Mouse (Mus musculus): ENCODE results near the gene Hoxd4. TPM values are rescaled to one million over a fixed set of nuclear protein-coding genes. Genes with fewer than 3 reads are reported as not detected.

The Hoxd4 gene
- not detected in 2 replicates for polyA plus RNA-seq (2014; fragmentation: Nextera tagmentation; extraction: Ambion mirVana)

DNA sequence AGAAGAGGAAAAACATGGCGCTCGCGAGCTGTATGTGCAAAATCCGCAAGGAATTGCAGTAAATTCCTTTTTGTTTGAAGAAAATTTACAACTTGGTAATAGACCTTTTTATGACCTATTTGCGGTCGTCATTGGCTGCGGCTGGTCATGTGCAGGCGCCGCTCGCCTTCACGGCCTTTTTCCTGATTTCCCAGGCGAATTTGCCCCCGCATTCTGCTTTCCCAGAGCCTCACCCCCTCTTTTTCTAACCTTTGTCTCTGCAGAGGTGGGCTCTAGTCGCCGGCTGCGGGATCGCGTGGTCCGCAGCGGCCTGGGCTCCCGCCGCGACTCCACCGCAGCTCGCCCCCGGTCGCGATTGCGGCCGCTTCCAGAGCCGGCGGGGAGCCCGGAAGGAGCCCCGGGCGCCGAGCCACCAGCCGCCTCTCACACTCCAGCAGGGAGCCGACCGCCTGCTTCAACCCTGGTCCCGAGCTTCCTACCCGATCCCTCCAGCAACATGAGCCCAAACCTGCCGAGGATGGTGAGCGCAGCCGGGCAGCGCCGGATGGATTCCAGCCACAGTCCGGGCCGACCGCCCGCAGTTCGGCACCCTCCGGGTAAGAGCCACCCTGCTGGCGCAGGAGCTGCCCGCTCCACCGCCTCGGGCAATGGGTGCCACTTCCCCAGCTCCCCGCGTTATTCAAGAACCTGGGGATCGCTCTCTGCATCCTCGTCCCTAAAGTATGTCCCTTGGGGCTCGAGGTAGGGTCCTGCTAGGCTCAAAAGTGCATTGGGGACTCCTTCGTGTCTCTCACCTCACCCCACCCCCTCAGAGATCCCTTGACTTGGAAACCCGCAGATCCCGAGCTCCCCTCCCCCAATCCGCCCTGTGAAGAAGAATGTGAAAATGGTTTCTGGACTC is at the start of gene Hoxd4, which contains the start of gene Hoxd3:
TSS of gene Hoxd4 (plus strand) at position 209 of the 901 bp plus-strand sequence.
TSS of gene Hoxd3 (plus strand) at position 207 of the 901 bp plus-strand sequence.
- 0 out of 2 replicates have a peak, but pooled peaks have one; percentile 19 for ATAC-seq (ENCODE audit: low FRiP score)
- no peak within 1 kb of the TSS for H3K27ac ChIP-seq (ENCODE audit: low read depth, low read length)
- WGBS = under 1% methylated on average over 65 of the region's 65 CpGs
- no peaks in the 10 kb centered on the region for H3K4me1 ChIP-seq (ENCODE audit: control insufficient read depth, insufficient read depth, low read length)
- H3K4me3 ChIP-seq (ENCODE audit: low read depth, low read length) = peak within 1 kb of the TSS; percentile 11
- no peaks in the 10 kb centered on the region for H3K9me3 ChIP-seq (ENCODE audit: control insufficient read depth, low read length)
- DNase-seq (ENCODE audit: low spot score, missing footprints) = peak; percentile 95
- peaks cover 97% of the 10 kb centered on the region for H3K27me3 ChIP-seq (ENCODE audit: control insufficient read depth, insufficient read depth, low read length)
- no peaks in the 10 kb centered on the region for H3K36me3 ChIP-seq (ENCODE audit: control insufficient read depth, insufficient read depth, low read length)
- peak within 1 kb of the TSS; percentile 12; the same call in 1 of the 2 replicates for H3K4me2 ChIP-seq
- no peak within 1 kb of the TSS for H3K9ac ChIP-seq (ENCODE audit: low read length)

DNA sequence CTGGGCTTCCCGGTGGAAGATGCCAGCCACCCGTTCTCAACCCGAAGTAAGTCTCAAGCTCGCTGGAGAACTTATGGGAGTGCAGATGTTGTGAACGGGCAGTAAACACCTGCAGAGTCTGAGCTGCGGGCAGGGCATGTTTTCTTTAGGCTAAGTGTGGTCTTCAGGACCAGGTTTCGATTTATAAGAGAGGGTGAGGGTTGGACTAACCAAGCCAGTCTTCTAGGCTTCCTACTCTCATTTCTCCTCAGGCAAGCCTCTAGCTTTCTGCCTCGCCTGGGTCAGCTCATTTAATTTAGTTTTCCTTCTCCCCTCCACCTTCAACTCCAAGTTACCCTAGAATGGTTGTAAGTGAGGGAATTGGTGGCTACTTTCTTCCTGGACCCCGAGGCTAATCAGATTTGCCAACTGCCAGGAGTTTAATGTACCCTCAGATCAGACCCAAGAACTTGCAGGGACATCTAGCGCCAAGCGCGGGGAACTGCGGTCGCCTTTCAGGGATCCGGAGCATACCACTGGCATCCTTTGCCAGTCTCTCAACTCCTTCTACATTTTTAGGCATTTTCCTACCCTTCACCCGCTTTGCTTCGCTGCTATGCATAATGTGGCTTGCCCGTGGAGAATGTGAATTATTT is 48.3 kb upstream of the Hoxd4 start:
- Histone ChIP-seq H3K4me1 (ENCODE audit: control insufficient read depth, insufficient read depth, low read length) (peaks cover 7% of the 10 kb centered on the region; the same call in 1 of the 2 replicates), H3K4me2 (no peak overlapping the region), H3K27me3 (ENCODE audit: control insufficient read depth, insufficient read depth, low read length) (peaks cover 96% of the 10 kb centered on the region), H3K27ac (ENCODE audit: low read depth, low read length) (no peak overlapping the region), H3K9ac (ENCODE audit: low read length) (no peak overlapping the region), H3K36me3 (ENCODE audit: control insufficient read depth, insufficient read depth, low read length) (no peaks in the 10 kb centered on the region), H3K4me3 (ENCODE audit: low read depth, low read length) (no peak overlapping the region), H3K9me3 (ENCODE audit: control insufficient read depth, low read length) (no peaks in the 10 kb centered on the region)
- peak; percentile 93 for DNase-seq (ENCODE audit: low spot score, missing footprints)
- 3% methylated on average over 18 of the region's 18 CpGs for WGBS
- peak; percentile 39; the same call in 1 of the 2 replicates for ATAC-seq (ENCODE audit: low FRiP score)

DNA sequence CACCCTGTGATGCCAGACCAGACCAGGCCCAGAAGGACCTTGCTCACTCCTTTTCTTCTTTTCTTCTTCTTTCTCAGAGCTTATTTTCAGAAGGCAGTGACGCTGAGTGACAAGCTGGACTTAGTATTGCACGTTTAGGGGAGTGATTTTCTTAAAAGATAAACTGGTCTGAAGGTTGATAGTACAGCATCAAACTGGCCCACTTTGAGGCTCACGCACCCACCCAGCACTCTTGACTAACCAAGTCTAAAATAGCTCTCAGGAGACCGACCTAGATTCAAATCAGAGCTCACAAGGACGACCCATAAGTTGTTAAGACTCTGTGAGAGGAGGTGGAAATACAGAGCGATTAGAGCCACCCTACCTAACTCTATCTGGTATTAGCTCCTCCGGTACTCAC is 45.3 kb upstream of the Hoxd4 start:
- Histone ChIP-seq H3K4me1 (ENCODE audit: control insufficient read depth, insufficient read depth, low read length) (peaks cover 10% of the 10 kb centered on the region; the same call in 1 of the 2 replicates), H3K27ac (ENCODE audit: low read depth, low read length) (no peak overlapping the region), H3K27me3 (ENCODE audit: control insufficient read depth, insufficient read depth, low read length) (peaks cover 94% of the 10 kb centered on the region), H3K4me3 (ENCODE audit: low read depth, low read length) (no peak overlapping the region), H3K4me2 (no peak overlapping the region), H3K9me3 (ENCODE audit: control insufficient read depth, low read length) (no peaks in the 10 kb centered on the region), H3K9ac (ENCODE audit: low read length) (no peak overlapping the region), H3K36me3 (ENCODE audit: control insufficient read depth, insufficient read depth, low read length) (no peaks in the 10 kb centered on the region)
- DNase-seq (ENCODE audit: low spot score, missing footprints) = peak; percentile 93
- 3% methylated on average over 7 of the region's 7 CpGs for WGBS
- ATAC-seq (ENCODE audit: low FRiP score) = no peak

- Histone ChIP-seq H3K27ac (ENCODE audit: low read depth, low read length) (no peak overlapping the region), H3K4me3 (ENCODE audit: low read depth, low read length) (no peak overlapping the region), H3K4me2 (no peak overlapping the region), H3K9me3 (ENCODE audit: control insufficient read depth, low read length) (no peaks in the 10 kb centered on the region), H3K36me3 (ENCODE audit: control insufficient read depth, insufficient read depth, low read length) (no peaks in the 10 kb centered on the region), H3K27me3 (ENCODE audit: control insufficient read depth, insufficient read depth, low read length) (peaks cover 95% of the 10 kb centered on the region), H3K4me1 (ENCODE audit: control insufficient read depth, insufficient read depth, low read length) (peaks cover 8% of the 10 kb centered on the region; the same call in 1 of the 2 replicates), H3K9ac (ENCODE audit: low read length) (no peak overlapping the region)
- no peak; the same call in 1 of the 2 replicates for ATAC-seq (ENCODE audit: low FRiP score)
- DNase-seq (ENCODE audit: low spot score, missing footprints) = peak; percentile 95
- WGBS = 1% methylated on average over 36 of the region's 36 CpGs
These were observed 44.4 kb upstream of the Hoxd4 start for GRCm38 (mm10) chr2:74667191-74667841.

- WGBS = under 1% methylated on average over 21 of the region's 51 CpGs
- H3K9me3 ChIP-seq (ENCODE audit: control insufficient read depth, low read length) = no peaks in the 10 kb centered on the region
- H3K4me1 ChIP-seq (ENCODE audit: control insufficient read depth, insufficient read depth, low read length) = peaks cover 8% of the 10 kb centered on the region; the same call in 1 of the 2 replicates
- no peak for DNase-seq (ENCODE audit: low spot score, missing footprints)
- no peak within 1 kb of the TSS for H3K27ac ChIP-seq (ENCODE audit: low read depth, low read length)
- peaks cover 95% of the 10 kb centered on the region for H3K27me3 ChIP-seq (ENCODE audit: control insufficient read depth, insufficient read depth, low read length)
- no peak within 1 kb of the TSS for H3K9ac ChIP-seq (ENCODE audit: low read length)
- no peaks in the 10 kb centered on the region for H3K36me3 ChIP-seq (ENCODE audit: control insufficient read depth, insufficient read depth, low read length)
- peak; percentile 65 for ATAC-seq (ENCODE audit: low FRiP score)
- H3K4me2 ChIP-seq = peak within 1 kb of the TSS; percentile 52
- peak within 1 kb of the TSS; percentile 34 for H3K4me3 ChIP-seq (ENCODE audit: low read depth, low read length)
These were observed 43.8 kb upstream of the Hoxd4 start, which contains the start of gene Hoxd13 for GRCm38 (mm10) chr2:74667842-74668357. Gene Hoxd13, plus strand, starts transcription at chr2:74668310.

- peak; percentile 47 for ATAC-seq (ENCODE audit: low FRiP score)
- Histone ChIP-seq H3K4me2 (peak overlapping the region; percentile 52), H3K9ac (ENCODE audit: low read length) (no peak overlapping the region), H3K4me3 (ENCODE audit: low read depth, low read length) (peak overlapping the region; percentile 34), H3K27me3 (ENCODE audit: control insufficient read depth, insufficient read depth, low read length) (peaks cover 95% of the 10 kb centered on the region), H3K36me3 (ENCODE audit: control insufficient read depth, insufficient read depth, low read length) (no peaks in the 10 kb centered on the region), H3K9me3 (ENCODE audit: control insufficient read depth, low read length) (no peaks in the 10 kb centered on the region), H3K4me1 (ENCODE audit: control insufficient read depth, insufficient read depth, low read length) (peaks cover 8% of the 10 kb centered on the region; the same call in 1 of the 2 replicates), H3K27ac (ENCODE audit: low read depth, low read length) (no peak overlapping the region)
- WGBS = under 1% methylated on average over 57 of the region's 74 CpGs
- DNase-seq (ENCODE audit: low spot score, missing footprints) = peak; percentile 96
These were observed 43.1 kb upstream of the Hoxd4 start for GRCm38 (mm10) chr2:74668370-74669229.

- no peak overlapping the region for H3K4me2 ChIP-seq
- H3K27ac ChIP-seq (ENCODE audit: low read depth, low read length) = no peak overlapping the region
- ATAC-seq (ENCODE audit: low FRiP score) (no peak), DNase-seq (ENCODE audit: low spot score, missing footprints) (peak; percentile 95)
- H3K9ac ChIP-seq (ENCODE audit: low read length) = no peak overlapping the region
- WGBS = 0% methylated on average over 3 of the region's 3 CpGs
- peaks cover 95% of the 10 kb centered on the region for H3K27me3 ChIP-seq (ENCODE audit: control insufficient read depth, insufficient read depth, low read length)
- H3K9me3 ChIP-seq (ENCODE audit: control insufficient read depth, low read length) = no peaks in the 10 kb centered on the region
- H3K4me1 ChIP-seq (ENCODE audit: control insufficient read depth, insufficient read depth, low read length) = peaks cover 8% of the 10 kb centered on the region; the same call in 1 of the 2 replicates
- no peak overlapping the region for H3K4me3 ChIP-seq (ENCODE audit: low read depth, low read length)
- H3K36me3 ChIP-seq (ENCODE audit: control insufficient read depth, insufficient read depth, low read length) = no peaks in the 10 kb centered on the region
These were observed 42.5 kb upstream of the Hoxd4 start for GRCm38 (mm10) chr2:74669230-74669578.

All from midbrain, embryonic 11.5 days (tissue).